In genomic region chr9:102992877-102993276, GRCm38 (mm10) we compare ENCODE assay signal across 11 mouse cellular contexts. TPM values are rescaled to one million over a fixed set of nuclear protein-coding genes. Genes with fewer than 3 reads are reported as not detected.
A peak's percentile ranks its signal among the peaks of the same experiment; 100 is the strongest.
DNase-seq lines count a peak whose midpoint lies in the region; ATAC-seq and TF ChIP-seq lines count a peak whose summit lies in the region.
"Had no signal": no experiment of that assay in that cellular context is flagged by ENCODE, and none has a peak within 500 bp of the region (broad histone marks: within the 10 kb centered on the region; RNA-seq: fewer than 3 reads in every experiment).

No protein-coding gene starts in this region.

- H3K4me3 ChIP-seq in heart, embryonic 10.5 days = no peak overlapping the region
- no peak overlapping the region for H3K4me3 ChIP-seq in kidney, embryonic 16.5 days (ENCODE audit: low read length)
- no peak overlapping the region for H3K4me3 ChIP-seq in midbrain, postnatal 0 days (ENCODE audit: low read depth, low read length)
- H3K4me3 ChIP-seq: liver, embryonic 15.5 days had no signal

- no peak for TF ChIP-seq CTCF in midbrain, postnatal 0 days (IDR thresholded peaks at IDR 0.05)

- no peaks in the 10 kb centered on the region for H3K9me3 ChIP-seq in heart, embryonic 10.5 days
- H3K9me3 ChIP-seq in kidney, embryonic 16.5 days (ENCODE audit: low read length) = no peaks in the 10 kb centered on the region
- H3K9me3 ChIP-seq in midbrain, postnatal 0 days (ENCODE audit: low read length) = no peaks in the 10 kb centered on the region
- H3K9me3 ChIP-seq: liver, embryonic 15.5 days had no signal

- H3K4me1 ChIP-seq in heart, embryonic 10.5 days = peaks cover 46% of the 10 kb centered on the region
- peaks cover 16% of the 10 kb centered on the region for H3K4me1 ChIP-seq in kidney, embryonic 16.5 days (ENCODE audit: insufficient read depth, low read length)
- H3K4me1 ChIP-seq in midbrain, postnatal 0 days (ENCODE audit: insufficient read depth, low read length) = peaks cover 11% of the 10 kb centered on the region; the same call in 1 of the 2 replicates
- H3K4me1 ChIP-seq: liver, embryonic 15.5 days had no signal

- peak overlapping the region; percentile 65; the same call in 1 of the 2 replicates for H3K27ac ChIP-seq in heart, embryonic 10.5 days
- 0 out of 2 replicates have a peak overlapping the region, but pooled peaks have one; percentile 3 for H3K27ac ChIP-seq in kidney, embryonic 16.5 days (ENCODE audit: low read length)
- no peak overlapping the region for H3K27ac ChIP-seq in midbrain, postnatal 0 days (ENCODE audit: low read depth, low read length)
- H3K27ac ChIP-seq: liver, embryonic 15.5 days had no signal

- WGBS in heart, embryonic 10.5 days = 24% methylated on average over 6 of the region's 6 CpGs
- 33% methylated on average over 6 of the region's 6 CpGs for WGBS in kidney, embryonic 16.5 days
- WGBS in midbrain, postnatal 0 days = 28% methylated on average over 6 of the region's 6 CpGs

- no peak for ATAC-seq in kidney, embryonic 16.5 days (ENCODE audit: low FRiP score, low TSS enrichment)
- ATAC-seq in midbrain, postnatal 0 days (ENCODE audit: low FRiP score) = no peak
- no peak for ATAC-seq in granulocyte monocyte progenitor cell, adult 5-6 weeks (replicated peaks; ENCODE audit: poor library complexity, severe bottlenecking)

- H3K9ac ChIP-seq in kidney, embryonic 16.5 days (replicated peaks; ENCODE audit: low read length) = no peak overlapping the region
- H3K9ac ChIP-seq in midbrain, postnatal 0 days (replicated peaks; ENCODE audit: low read length, poor library complexity, severe bottlenecking) = no peak overlapping the region
- H3K9ac ChIP-seq: liver, embryonic 15.5 days had no signal

- DNase-seq in ovary, postnatal 36 days (ENCODE audit: low spot score) = peak; percentile 36
- no peak for DNase-seq in ovary, postnatal 14 days (ENCODE audit: low spot score)
- DNase-seq in heart, embryonic 10.5 days (ENCODE audit: low spot score) = peak; percentile 84
- peak; percentile 19 for DNase-seq in midbrain, postnatal 0 days (ENCODE audit: low spot score)
- no peak for DNase-seq in cerebellum, adult 11 months
- no peak for DNase-seq in thymus, postnatal 14 days
- DNase-seq: cerebellum, adult 9-10 months; right cerebral cortex, adult 18-20 months had no signal

- H3K36me3 ChIP-seq in heart, embryonic 10.5 days = no peaks in the 10 kb centered on the region
- H3K36me3 ChIP-seq in kidney, embryonic 16.5 days (ENCODE audit: insufficient read depth, low read length) = no peaks in the 10 kb centered on the region
- H3K36me3 ChIP-seq in midbrain, postnatal 0 days (ENCODE audit: insufficient read depth, low read length) = no peaks in the 10 kb centered on the region
- H3K36me3 ChIP-seq: liver, embryonic 15.5 days had no signal

- no peaks in the 10 kb centered on the region for H3K27me3 ChIP-seq in heart, embryonic 10.5 days (ENCODE audit: insufficient read depth, poor library complexity, severe bottlenecking)
- H3K27me3 ChIP-seq in kidney, embryonic 16.5 days (ENCODE audit: insufficient read depth, low read length) = peaks cover 5% of the 10 kb centered on the region
- no peaks in the 10 kb centered on the region for H3K27me3 ChIP-seq in midbrain, postnatal 0 days (ENCODE audit: insufficient read depth, low read length)
- H3K27me3 ChIP-seq: liver, embryonic 15.5 days had no signal

- no peak overlapping the region for H3K4me2 ChIP-seq in kidney, embryonic 16.5 days (replicated peaks; ENCODE audit: low read depth, low read length)
- no peak overlapping the region for H3K4me2 ChIP-seq in midbrain, postnatal 0 days (ENCODE audit: low read depth, low read length, poor library complexity, severe bottlenecking)
- H3K4me2 ChIP-seq: liver, embryonic 15.5 days had no signal

RNA-seq across cellular contexts. Expression of gene Slco2a1, which starts 4.4 kb away (rescaled TPM):
- polyA plus RNA-seq in heart, embryonic 10.5 days (2016; fragmentation: Nextera tagmentation; extraction: Ambion mirVana) = 1.5 and 3.0 TPM in 2 replicates
- polyA plus RNA-seq in kidney, embryonic 16.5 days (2015; fragmentation: Nextera tagmentation; extraction: Ambion mirVana) = 7.7 and 8.2 TPM in 2 replicates
- total RNA-seq in midbrain, postnatal 0 days (2014; rRNA removed) = 9.3 and 9.9 TPM in 2 replicates
- polyA plus RNA-seq in midbrain, postnatal 0 days (2015; fragmentation: Nextera tagmentation; extraction: Ambion mirVana) = 4.2 and 4.9 TPM in 2 replicates
- not detected in 2 replicates for total RNA-seq in granulocyte monocyte progenitor cell, adult 5-6 weeks (2014; fragmentation: Nextera tagmentation)
- total RNA-seq in granulocyte monocyte progenitor cell, adult 5-6 weeks (2017) = not detected in 2 replicates

Comparison
In these comparisons a context has a peak if more than half of its experiments do, and no peak if none do; other contexts are left out.
1. DNase-seq: peak in ovary, postnatal 36 days (single experiment), heart, embryonic 10.5 days (single experiment) and midbrain, postnatal 0 days (single experiment); none in ovary, postnatal 14 days (single experiment), cerebellum, adult 11 months (single experiment) and thymus, postnatal 14 days (single experiment).